Mouse (Mus musculus) stomach, postnatal 0 days (tissue): ENCODE results near the gene Per1. TPM values are rescaled to one million over a fixed set of nuclear protein-coding genes. Genes with fewer than 3 reads are reported as not detected.

Experiments used
- ATAC-seq: fragments of 200-750 bp; cut with Nextera tagmentation; 2 replicates; pipeline ENCODE4 v1.8.0; 2017; ENCODE audit not compliant: low FRiP score, low TSS enrichment
- DNase-seq: peaks from one replicate; pipeline ENCODE4 v3.0.0-alpha.2; 2016; ENCODE audit warnings: low spot score
- H3K27ac ChIP-seq: fragments of 300-500 bp; sonication (generic); replicated peaks from 2 replicates; pipeline ENCODE4 v1.5.1; 2014; ENCODE audit warnings: mild to moderate bottlenecking, control low read depth
- H3K27me3 ChIP-seq: fragments of 300-500 bp; sonication (generic); 2 replicates; pipeline ENCODE4 v1.6.1; 2014; ENCODE audit warnings: low read length; ENCODE audit not compliant: control insufficient read depth, insufficient read depth
- H3K36me3 ChIP-seq: fragments of 300-500 bp; sonication (generic); 2 replicates; pipeline ENCODE4 v1.6.1; 2014; ENCODE audit warnings: low read length, mixed read lengths; ENCODE audit not compliant: control insufficient read depth, insufficient read depth
- H3K4me1 ChIP-seq: fragments of 300-500 bp; sonication (generic); replicated peaks from 2 replicates; pipeline ENCODE4 v1.6.1; 2014; ENCODE audit warnings: antibody characterized with exemption; ENCODE audit not compliant: control insufficient read depth, insufficient read depth
- H3K4me2 ChIP-seq: fragments of 300-500 bp; sonication (generic); replicated peaks from 2 replicates; pipeline ENCODE4 v1.6.1; 2014; ENCODE audit warnings: low read depth, mild to moderate bottlenecking, control low read depth, moderate library complexity
- H3K4me3 ChIP-seq: fragments of 300-500 bp; sonication (generic); 2 replicates; pipeline ENCODE4 v1.5.1; 2014; ENCODE audit warnings: low read depth, low read length, control low read depth
- H3K9ac ChIP-seq: fragments of 300-500 bp; sonication (generic); 2 replicates; pipeline ENCODE4 v1.6.1; 2014; ENCODE audit warnings: mild to moderate bottlenecking, low read length, control low read depth, mixed read lengths
- H3K9me3 ChIP-seq: fragments of 300-500 bp; sonication (generic); 2 replicates; pipeline ENCODE4 v1.6.1; 2016; ENCODE audit warnings: low read length; ENCODE audit not compliant: control insufficient read depth
- CTCF ChIP-seq: IDR thresholded peaks from 2 replicates; pipeline ENCODE4 v1.5.1; 2016; ENCODE audit warnings: antibody characterized with exemption, low read depth, mild to moderate bottlenecking, moderate library complexity
- EP300 ChIP-seq: optimal IDR thresholded peaks from 2 replicates; pipeline ENCODE3; 2016; ENCODE audit warnings: antibody characterized with exemption
- WGBS: fragments of 180-500 bp; shearing (Covaris S2); extraction: QIAGEN DNeasy Blood & Tissue Kit; methylation state at CpG from one replicate; pipeline ENCODE4 v1.1.7; 2014; 5-methylcytosine and 5-hydroxymethylcytosine counted together
- polyA plus RNA-seq: library from polyadenylated mRNA; unstranded; fragments of >200 nt; fragmentation: Nextera tagmentation; extraction: Ambion mirVana; gene quantifications from 2 replicates; pipeline ENCODE4 v1.2.1, GENCODE M21; 2015

Per1 gene
- polyA plus RNA-seq, 1 experiment from 2014 or later: 13.1 TPM

GRCm38 (mm10) chr11:69147546-69147945, 52.5 kb downstream of the Per1 start:
- Histone ChIP-seq H3K9me3 (no peaks in the 10 kb centered on the region), H3K27me3 (no peaks in the 10 kb centered on the region), H3K9ac (no peak overlapping the region), H3K36me3 (no peaks in the 10 kb centered on the region), H3K27ac (no peak overlapping the region), H3K4me1 (no peaks in the 10 kb centered on the region), H3K4me2 (no peak overlapping the region), H3K4me3 (no peak overlapping the region)
- WGBS: 63% methylated on average over 7 of the region's 7 CpGs
- ATAC-seq (no peak), DNase-seq (no peak)
- TF ChIP-seq CTCF: no peak
- TF ChIP-seq EP300: no peak

GRCm38 (mm10) chr11:69148451-69148960, 53.5 kb downstream of the Per1 start:
- WGBS: 89% methylated on average over 5 of the region's 5 CpGs
- Histone ChIP-seq H3K9ac (no peak overlapping the region), H3K9me3 (no peaks in the 10 kb centered on the region), H3K27me3 (no peaks in the 10 kb centered on the region), H3K4me1 (no peaks in the 10 kb centered on the region), H3K27ac (no peak overlapping the region), H3K4me2 (no peak overlapping the region), H3K36me3 (no peaks in the 10 kb centered on the region), H3K4me3 (no peak overlapping the region)
- no peak for TF ChIP-seq CTCF
- TF ChIP-seq EP300: no peak
- DNase-seq: no peak
- no peak for ATAC-seq

DNA sequence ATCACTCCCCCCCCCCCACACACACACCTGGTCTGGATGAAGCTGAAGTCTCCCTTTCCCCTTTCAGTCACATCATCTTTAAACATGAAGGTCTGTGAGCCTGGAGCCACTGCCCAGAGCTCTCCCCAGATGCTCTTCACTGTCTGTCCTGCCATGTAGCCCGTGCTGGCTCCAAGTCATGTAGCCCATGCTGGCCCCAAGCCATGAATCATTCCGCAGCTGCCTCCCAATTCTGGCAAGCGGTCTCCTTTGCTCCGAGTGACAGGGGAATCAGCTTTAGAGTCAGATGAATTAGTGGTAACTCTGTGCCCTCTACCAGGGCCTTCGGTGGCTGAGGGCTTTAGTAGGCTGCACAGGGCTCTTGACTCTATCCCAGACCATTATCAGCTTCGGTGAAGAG, 54.7 kb downstream of the Per1 start:
- Histone ChIP-seq H3K4me3 (no peak overlapping the region), H3K4me1 (no peaks in the 10 kb centered on the region), H3K36me3 (no peaks in the 10 kb centered on the region), H3K27me3 (no peaks in the 10 kb centered on the region), H3K27ac (no peak overlapping the region), H3K9ac (no peak overlapping the region), H3K9me3 (no peaks in the 10 kb centered on the region), H3K4me2 (no peak overlapping the region)
- DNase-seq (no peak), ATAC-seq (no peak)
- TF ChIP-seq EP300: no peak
- no peak for TF ChIP-seq CTCF
- 68% methylated on average over 6 of the region's 6 CpGs for WGBS

DNA sequence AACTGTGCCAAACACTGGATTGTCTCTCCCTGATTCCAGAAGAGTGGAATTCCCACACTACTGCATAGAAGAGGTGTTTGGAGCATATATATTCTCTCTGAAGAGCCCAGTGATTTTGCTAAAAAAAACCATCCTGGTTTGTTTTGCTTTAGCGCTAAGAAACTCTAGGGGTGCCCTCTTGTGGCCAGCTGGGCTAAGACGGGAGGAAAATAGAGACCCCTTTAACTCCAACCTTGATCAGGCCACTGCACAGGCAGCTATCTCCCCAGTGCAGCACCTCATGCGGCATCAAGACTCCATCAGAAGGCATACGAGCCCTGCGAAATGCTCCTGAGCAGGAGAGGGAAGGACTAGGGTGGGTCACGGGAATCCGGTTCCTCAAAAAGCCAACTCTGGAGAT, 55.4 kb downstream of the Per1 start:
- Histone ChIP-seq H3K4me3 (no peak overlapping the region; the same call in 1 of the 2 replicates), H3K9ac (no peak overlapping the region), H3K4me2 (peak overlapping the region; percentile 42), H3K27ac (peak overlapping the region; percentile 20), H3K36me3 (no peaks in the 10 kb centered on the region), H3K4me1 (no peaks in the 10 kb centered on the region), H3K9me3 (no peaks in the 10 kb centered on the region), H3K27me3 (no peaks in the 10 kb centered on the region)
- TF ChIP-seq EP300 (no peak), CTCF (peak; percentile 78)
- DNase-seq: peak; percentile 58
- no peak for ATAC-seq
- WGBS: under 1% methylated on average over 7 of the region's 7 CpGs

DNA sequence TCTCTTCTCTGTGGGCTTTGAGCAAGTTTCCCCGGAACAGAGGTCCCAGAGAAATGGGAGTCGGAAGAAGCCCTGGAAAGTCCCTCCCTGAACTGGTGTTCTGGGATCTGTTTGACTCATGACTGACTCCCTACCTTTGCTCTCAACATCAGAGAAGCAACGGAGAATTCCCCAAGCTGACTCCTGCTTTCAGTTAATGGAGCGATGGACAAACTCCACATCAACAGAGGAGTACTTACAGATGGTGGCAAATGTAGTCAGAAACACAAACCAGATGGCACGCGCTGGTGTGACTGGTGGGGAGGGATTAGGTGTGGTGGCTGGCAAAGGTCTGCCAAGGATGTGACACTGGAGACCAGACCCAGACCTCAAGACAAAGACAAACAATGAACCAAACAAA, 56.0 kb downstream of the Per1 start:
- H3K9me3 ChIP-seq: no peaks in the 10 kb centered on the region
- ATAC-seq (no peak), DNase-seq (no peak)
- TF ChIP-seq CTCF: no peak
- no peak for TF ChIP-seq EP300
- H3K36me3 ChIP-seq: no peaks in the 10 kb centered on the region
- no peaks in the 10 kb centered on the region for H3K27me3 ChIP-seq
- H3K9ac ChIP-seq: peak overlapping the region; percentile 41; the same call in 1 of the 2 replicates
- H3K27ac ChIP-seq: peak overlapping the region; percentile 20
- H3K4me1 ChIP-seq: no peaks in the 10 kb centered on the region
- peak overlapping the region; percentile 42 for H3K4me2 ChIP-seq
- 40% methylated on average over 6 of the region's 6 CpGs for WGBS
- no peak overlapping the region; the same call in 1 of the 2 replicates for H3K4me3 ChIP-seq

- TF ChIP-seq EP300: no peak
- TF ChIP-seq CTCF: no peak
- ATAC-seq (no peak), DNase-seq (no peak)
- Histone ChIP-seq H3K4me2 (no peak overlapping the region), H3K4me1 (no peaks in the 10 kb centered on the region), H3K4me3 (no peak overlapping the region), H3K9ac (no peak overlapping the region), H3K9me3 (no peaks in the 10 kb centered on the region), H3K27me3 (no peaks in the 10 kb centered on the region), H3K27ac (no peak overlapping the region), H3K36me3 (no peaks in the 10 kb centered on the region)
- 69% methylated on average over 8 of the region's 8 CpGs for WGBS
Observed at GRCm38 (mm10) chr11:69153831-69154230, 58.8 kb downstream of the Per1 start.
